Mouse (Mus musculus) liver, postnatal 0 days (tissue): ENCODE results near the gene Noto.

Experiments used
- CTCF ChIP-seq: sonication (generic); IDR thresholded peaks from 2 replicates; pipeline ENCODE4 v1.5.1; 2016; ENCODE audit warnings: antibody characterized with exemption, low read depth
- EP300 ChIP-seq: IDR thresholded peaks from 2 replicates; pipeline ENCODE4 v1.6.1; 2016; ENCODE audit warnings: antibody characterized with exemption, low read depth, mild to moderate bottlenecking

GRCm38 (mm10) chr6:85472542-85472941 is 48.9 kb downstream of the Noto start:
- no peak for TF ChIP-seq CTCF
- TF ChIP-seq EP300, result no peak
